Mouse (Mus musculus) bone marrow, adult 2 months (tissue): Measurements from ENCODE around the gene Zc3hav1.
A peak's percentile ranks its signal among the peaks of the same experiment; 100 is the strongest.

Experiments used
- CTCF ChIP-seq: fragments of 200-500 bp; IDR thresholded peaks from 2 replicates; pipeline ENCODE4 v1.5.1; 2011; ENCODE audit warnings: low read length, control low read depth; ENCODE audit not compliant: control insufficient read depth, insufficient read depth
- POLR2A ChIP-seq: fragments of 200-500 bp; IDR thresholded peaks from 2 replicates; pipeline ENCODE4 v1.6.1; 2011; ENCODE audit warnings: low read depth, mild to moderate bottlenecking, control low read depth, low read length, borderline replicate concordance; ENCODE audit not compliant: control insufficient read depth

DNA sequence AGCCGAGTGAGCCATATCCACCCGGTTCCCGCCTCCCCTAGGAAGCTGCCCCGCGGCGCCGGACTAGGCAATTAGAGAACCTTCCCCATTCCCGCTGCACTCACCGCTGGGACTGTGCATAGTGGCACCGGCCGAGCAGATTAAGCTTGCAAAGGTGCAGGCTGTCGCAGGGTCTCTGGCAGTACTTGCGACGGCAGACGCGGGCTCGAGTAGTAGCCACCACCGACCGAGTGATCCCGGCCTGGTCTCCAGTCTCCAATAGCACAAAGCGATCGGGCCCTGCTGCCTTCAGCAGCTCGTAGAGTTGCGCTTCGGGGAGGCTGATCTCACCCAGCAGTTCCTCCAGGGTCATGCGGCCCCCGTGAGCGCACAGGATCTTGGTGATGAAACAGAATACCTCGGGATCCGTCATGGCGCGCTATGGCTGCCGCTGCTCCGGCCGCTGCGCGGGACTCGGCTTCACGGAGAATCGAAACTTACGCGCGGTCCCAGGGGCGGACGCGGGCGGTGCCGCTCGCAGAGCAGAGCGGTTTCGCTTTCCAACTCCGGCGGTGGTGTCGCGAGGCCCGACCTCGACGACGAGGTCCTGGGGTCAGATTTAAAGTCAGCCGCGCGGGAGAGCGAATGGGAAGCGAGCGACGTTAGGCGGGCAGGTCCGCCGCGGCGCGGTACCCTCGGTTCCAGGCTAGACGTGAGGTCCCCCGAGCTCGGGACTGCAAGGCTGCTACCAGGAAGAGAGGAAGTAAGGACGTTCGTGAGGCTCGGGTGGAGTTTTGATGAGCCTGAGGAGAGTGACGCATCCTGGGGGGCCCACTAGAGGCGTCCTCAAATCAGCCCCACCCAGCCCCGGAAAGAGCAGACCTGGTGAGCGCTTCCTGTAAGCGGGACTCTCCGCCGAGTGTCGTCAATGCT is at the start of gene Zc3hav1:
- 0 out of 2 replicates have a peak, but pooled peaks have one; percentile 4 for TF ChIP-seq CTCF
- TF ChIP-seq POLR2A = peak; percentile 79
